In the genomic region with DNA sequence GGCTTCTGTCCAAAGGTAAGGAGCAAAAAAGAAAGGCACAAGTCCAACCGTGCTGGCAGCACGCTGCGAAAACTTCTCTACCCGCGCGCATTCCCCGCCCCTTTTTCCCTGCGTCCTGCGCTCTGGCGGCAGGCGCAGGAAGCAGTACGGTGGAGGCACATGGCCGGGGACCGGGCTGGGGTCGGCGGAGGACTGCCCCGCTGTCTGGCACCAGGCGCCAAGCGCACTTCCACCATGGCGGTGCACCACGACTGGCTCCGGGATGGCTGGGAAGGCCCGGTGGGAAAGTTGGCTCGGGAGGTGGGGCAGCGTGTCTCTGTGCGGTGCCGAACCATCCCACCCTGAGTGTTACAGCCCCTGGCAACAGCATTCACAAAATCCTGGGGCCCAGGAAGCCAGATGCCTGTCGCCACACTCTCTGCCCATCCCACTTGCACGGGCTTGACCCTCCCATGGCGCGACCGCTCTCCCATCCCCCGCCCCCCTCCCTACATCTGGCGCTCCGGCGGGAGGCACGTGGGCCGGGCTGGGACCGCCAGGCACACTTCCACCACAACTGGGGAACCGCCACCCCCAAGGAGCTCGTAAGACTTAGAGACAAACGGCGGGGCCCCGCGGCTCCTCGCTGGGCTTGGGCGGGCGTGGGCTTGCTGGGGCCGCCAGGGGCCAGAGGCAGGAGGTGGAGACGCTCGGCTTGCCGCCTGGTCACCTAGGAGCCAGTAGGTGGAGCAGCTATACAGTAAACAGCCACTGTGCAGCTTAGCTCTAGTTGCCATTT, we compare ENCODE assay signal across 8 mouse cellular contexts. TPM values are rescaled to one million over a fixed set of nuclear protein-coding genes. Genes with fewer than 3 reads are reported as not detected.
DNase-seq lines count a peak whose midpoint lies in the region; ATAC-seq and TF ChIP-seq lines count a peak whose summit lies in the region.

No protein-coding gene starts in this region.

- WGBS in hindbrain, embryonic 15.5 days, result 3% methylated on average over 52 of the region's 52 CpGs

- H3K9me3 ChIP-seq in hindbrain, embryonic 15.5 days, result no peaks in the 10 kb centered on the region

- H3K9ac ChIP-seq in hindbrain, embryonic 15.5 days, result peak overlapping the region; percentile 69

- no peaks in the 10 kb centered on the region for H3K36me3 ChIP-seq in hindbrain, embryonic 15.5 days

- peak; percentile 39 to 82 for DNase-seq in adrenal gland, adult (ENCODE audit: inconsistent age in 2 of 2, low spot score in 1 of 2)
- DNase-seq in cerebellum, postnatal 36 days, result peak; percentile 58
- DNase-seq in gastrocnemius, adult 2 months, result peak; percentile 53
- peak; percentile 25 to 53 for DNase-seq in left cerebral cortex, adult 18-20 months (ENCODE audit: low spot score in 2 of 2)
- peak; percentile 36 for DNase-seq in lung, postnatal 36 days
- DNase-seq in right cerebral cortex, adult 18-20 months, result peak; percentile 39
- peak; percentile 33 to 64 for DNase-seq in urinary bladder, postnatal 4 days (ENCODE audit: low spot score in 2 of 2)

- H3K4me3 ChIP-seq in gastrocnemius, adult 2 months, result peak overlapping the region; percentile 85
- peak overlapping the region; percentile 97 for H3K4me3 ChIP-seq in hindbrain, embryonic 15.5 days

- peaks cover 6% of the 10 kb centered on the region; the same call in 1 of the 2 replicates for H3K4me1 ChIP-seq in hindbrain, embryonic 15.5 days (replicated peaks)

- H3K27ac ChIP-seq in gastrocnemius, adult 2 months, result peak overlapping the region; percentile 6; the same call in 1 of the 2 replicates
- H3K27ac ChIP-seq in hindbrain, embryonic 15.5 days (replicated peaks), result peak overlapping the region; percentile 87

- TF ChIP-seq CTCF in gastrocnemius, adult 2 months (IDR thresholded peaks at IDR 0.05), result peak; percentile 61

- intact Hi-C loops in gastrocnemius, adult 2 months (cut with DNase I), result no loop called here

- ATAC-seq in hindbrain, embryonic 15.5 days (ENCODE audit: low FRiP score, low read depth), result peak; percentile 97

- H3K4me2 ChIP-seq in hindbrain, embryonic 15.5 days, result peak overlapping the region; percentile 91

- 0 out of 2 replicates have a peak, but pooled peaks cover 2% of the 10 kb centered on the region for H3K27me3 ChIP-seq in hindbrain, embryonic 15.5 days

RNA-seq across cellular contexts. Expression of a gene that starts 22.0 kb away (rescaled TPM):
- not detected for total RNA-seq in gastrocnemius, adult 2 months (2021)
- polyA plus RNA-seq in hindbrain, embryonic 15.5 days (2015; fragmentation: Nextera tagmentation; extraction: Ambion mirVana), result not detected in 2 replicates
- not detected for total RNA-seq in left cerebral cortex, adult 18-20 months (2021)

RNA-seq across cellular contexts. Expression of a gene that starts 28.6 kb away (rescaled TPM):
- not detected for total RNA-seq in gastrocnemius, adult 2 months (2021)
- polyA plus RNA-seq in hindbrain, embryonic 15.5 days (2015; fragmentation: Nextera tagmentation; extraction: Ambion mirVana), result not detected in 2 replicates
- not detected for total RNA-seq in left cerebral cortex, adult 18-20 months (2021)

Comparison
In these comparisons a context has a peak if more than half of its experiments do, and no peak if none do; other contexts are left out.
1. Peak in every context shown above with its lines: DNase-seq, ATAC-seq, H3K4me3 ChIP-seq and H3K27ac ChIP-seq.